In genomic region chr11:108223613-108224232, GRCm38 (mm10) we compare ENCODE assay signal across 10 mouse cellular contexts.
A peak's percentile ranks its signal among the peaks of the same experiment; 100 is the strongest.
DNase-seq lines count a peak whose midpoint lies in the region; ATAC-seq and TF ChIP-seq lines count a peak whose summit lies in the region.
"Had no signal": no experiment of that assay in that cellular context is flagged by ENCODE, and none has a peak within 500 bp of the region (broad histone marks: within the 10 kb centered on the region; RNA-seq: fewer than 3 reads in every experiment).

No protein-coding gene starts in this region.

- H3K4me2 ChIP-seq in kidney, embryonic 15.5 days, result no peak overlapping the region
- no peak overlapping the region for H3K4me2 ChIP-seq in midbrain, postnatal 0 days (ENCODE audit: low read depth, low read length, poor library complexity, severe bottlenecking)
- no peak overlapping the region for H3K4me2 ChIP-seq in midbrain, embryonic 15.5 days
- no peak overlapping the region for H3K4me2 ChIP-seq in neural tube, embryonic 15.5 days
- H3K4me2 ChIP-seq: embryonic facial prominence, embryonic 13.5 days; neural tube, embryonic 12.5 days had no signal

- no peaks in the 10 kb centered on the region for H3K27me3 ChIP-seq in kidney, embryonic 15.5 days
- H3K27me3 ChIP-seq in midbrain, postnatal 0 days (ENCODE audit: insufficient read depth, low read length), result no peaks in the 10 kb centered on the region
- H3K27me3 ChIP-seq in midbrain, embryonic 15.5 days (replicated peaks), result no peaks in the 10 kb centered on the region
- no peaks in the 10 kb centered on the region for H3K27me3 ChIP-seq in neural tube, embryonic 15.5 days (replicated peaks)
- H3K27me3 ChIP-seq: embryonic facial prominence, embryonic 13.5 days; neural tube, embryonic 12.5 days had no signal

- no peak for TF ChIP-seq CTCF in midbrain, postnatal 0 days (IDR thresholded peaks at IDR 0.05)

- 37% methylated on average over 13 of the region's 13 CpGs for WGBS in kidney, embryonic 15.5 days
- 25% methylated on average over 13 of the region's 13 CpGs for WGBS in midbrain, postnatal 0 days
- 34% methylated on average over 13 of the region's 13 CpGs for whole genome bisulfite sequencing in midbrain, embryonic 15.5 days
- WGBS in neural tube, embryonic 15.5 days, result 21% methylated on average over 13 of the region's 13 CpGs

- H3K9ac ChIP-seq in kidney, embryonic 15.5 days, result no peak overlapping the region
- H3K9ac ChIP-seq in midbrain, postnatal 0 days (replicated peaks; ENCODE audit: low read length, poor library complexity, severe bottlenecking), result no peak overlapping the region
- no peak overlapping the region for H3K9ac ChIP-seq in midbrain, embryonic 15.5 days
- H3K9ac ChIP-seq in neural tube, embryonic 15.5 days (replicated peaks), result no peak overlapping the region
- H3K9ac ChIP-seq: embryonic facial prominence, embryonic 13.5 days; neural tube, embryonic 12.5 days had no signal

- peak overlapping the region; percentile 37; the same call in 1 of the 2 replicates for H3K27ac ChIP-seq in kidney, embryonic 15.5 days
- no peak overlapping the region for H3K27ac ChIP-seq in midbrain, postnatal 0 days (ENCODE audit: low read depth, low read length)
- no peak overlapping the region for H3K27ac ChIP-seq in midbrain, embryonic 15.5 days
- peak overlapping the region; percentile 58 for H3K27ac ChIP-seq in neural tube, embryonic 15.5 days (replicated peaks)
- H3K27ac ChIP-seq: neural tube, embryonic 12.5 days had no signal

- H3K4me3 ChIP-seq in kidney, embryonic 15.5 days (replicated peaks), result no peak overlapping the region
- H3K4me3 ChIP-seq in midbrain, postnatal 0 days (ENCODE audit: low read depth, low read length), result no peak overlapping the region
- H3K4me3 ChIP-seq in midbrain, embryonic 15.5 days, result no peak overlapping the region
- no peak overlapping the region for H3K4me3 ChIP-seq in neural tube, embryonic 15.5 days (replicated peaks)
- H3K4me3 ChIP-seq: embryonic facial prominence, embryonic 13.5 days; neural tube, embryonic 12.5 days had no signal

- peak; percentile 23 to 25 for DNase-seq in cerebellum, postnatal 25 days
- DNase-seq in cerebellum, adult 9-11 months, result no peak
- no peak for DNase-seq in kidney, postnatal 25 days
- DNase-seq in midbrain, postnatal 0 days (ENCODE audit: low spot score), result peak; percentile 42
- no peak for DNase-seq in lung, postnatal 36 days

- ATAC-seq in kidney, embryonic 15.5 days (replicated peaks; ENCODE audit: low FRiP score), result no peak
- no peak for ATAC-seq in midbrain, postnatal 0 days (ENCODE audit: low FRiP score)
- no peak for ATAC-seq in midbrain, embryonic 15.5 days (replicated peaks)
- ATAC-seq in neural tube, embryonic 15.5 days (ENCODE audit: low FRiP score), result peak; percentile 37; the same call in 1 of the 2 replicates

- no peaks in the 10 kb centered on the region for H3K9me3 ChIP-seq in kidney, embryonic 15.5 days (replicated peaks)
- no peaks in the 10 kb centered on the region for H3K9me3 ChIP-seq in midbrain, postnatal 0 days (ENCODE audit: low read length)
- no peaks in the 10 kb centered on the region for H3K9me3 ChIP-seq in midbrain, embryonic 15.5 days
- no peaks in the 10 kb centered on the region for H3K9me3 ChIP-seq in neural tube, embryonic 15.5 days (replicated peaks)
- H3K9me3 ChIP-seq: embryonic facial prominence, embryonic 13.5 days; neural tube, embryonic 12.5 days had no signal

- H3K4me1 ChIP-seq in kidney, embryonic 15.5 days, result peaks cover 40% of the 10 kb centered on the region
- no peaks in the 10 kb centered on the region for H3K4me1 ChIP-seq in midbrain, postnatal 0 days (ENCODE audit: insufficient read depth, low read length)
- H3K4me1 ChIP-seq in midbrain, embryonic 15.5 days, result peaks cover 22% of the 10 kb centered on the region
- H3K4me1 ChIP-seq in neural tube, embryonic 15.5 days, result peaks cover 56% of the 10 kb centered on the region

- H3K36me3 ChIP-seq in kidney, embryonic 15.5 days, result no peaks in the 10 kb centered on the region
- H3K36me3 ChIP-seq in midbrain, postnatal 0 days (ENCODE audit: insufficient read depth, low read length), result no peaks in the 10 kb centered on the region; the same call in 1 of the 2 replicates
- no peaks in the 10 kb centered on the region for H3K36me3 ChIP-seq in midbrain, embryonic 15.5 days (replicated peaks)
- no peaks in the 10 kb centered on the region for H3K36me3 ChIP-seq in neural tube, embryonic 15.5 days
- H3K36me3 ChIP-seq: embryonic facial prominence, embryonic 13.5 days; neural tube, embryonic 12.5 days had no signal

Comparison
In these comparisons a context has a peak if more than half of its experiments do, and no peak if none do; other contexts are left out.
1. DNase-seq: peak in cerebellum, postnatal 25 days (2 of 2) and midbrain, postnatal 0 days (single experiment); none in cerebellum, adult 9-11 months (single experiment), kidney, postnatal 25 days (0 of 2) and lung, postnatal 36 days (single experiment).
2. H3K27ac ChIP-seq: peak in kidney, embryonic 15.5 days (single experiment) and neural tube, embryonic 15.5 days (single experiment); none in midbrain, postnatal 0 days (single experiment) and midbrain, embryonic 15.5 days (single experiment).